Mouse (Mus musculus) ES-Bruce4 (cell line): Measurements from ENCODE around the gene Rpl31. TPM values are rescaled to one million over a fixed set of nuclear protein-coding genes. Genes with fewer than 3 reads are reported as not detected.

Experiments used
- H3K27ac ChIP-seq: 2 replicates; pipeline ENCODE4 v1.5.1; 2012; ENCODE audit warnings: low read length, inconsistent platforms; ENCODE audit not compliant: insufficient read depth
- H3K27me3 ChIP-seq: 2 replicates; pipeline ENCODE4 v1.6.1; 2012; ENCODE audit warnings: mild to moderate bottlenecking, low read length, inconsistent platforms; ENCODE audit not compliant: control insufficient read depth, poor library complexity, insufficient read depth, severe bottlenecking
- H3K36me3 ChIP-seq: 2 replicates; pipeline ENCODE4 v1.6.1; 2012; ENCODE audit warnings: inconsistent platforms, mild to moderate bottlenecking, low read length, moderate library complexity; ENCODE audit not compliant: control insufficient read depth, poor library complexity, insufficient read depth, severe bottlenecking
- H3K4me1 ChIP-seq: one replicate; pipeline ENCODE4 v1.8.1; 2011; ENCODE audit warnings: low read length; ENCODE audit not compliant: control insufficient read depth, insufficient read depth
- H3K4me3 ChIP-seq: 2 replicates; pipeline ENCODE4 v1.5.1; 2011; ENCODE audit warnings: low read depth, mild to moderate bottlenecking, low read length
- H3K9ac ChIP-seq: 2 replicates; pipeline ENCODE4 v1.6.1; 2012; ENCODE audit warnings: low read depth, mild to moderate bottlenecking, inconsistent platforms; ENCODE audit not compliant: poor library complexity, severe bottlenecking
- H3K9me3 ChIP-seq: replicated peaks from 2 replicates; pipeline ENCODE4 v1.6.1; 2012; ENCODE audit warnings: mild to moderate bottlenecking, low read length, inconsistent platforms; ENCODE audit not compliant: control insufficient read depth, poor library complexity, insufficient read depth, severe bottlenecking
- CTCF ChIP-seq: IDR thresholded peaks from one replicate; pipeline ENCODE4 v1.8.1; 2011; ENCODE audit warnings: low read depth, low read length
- EP300 ChIP-seq: IDR thresholded peaks from 2 replicates; pipeline ENCODE4 v1.6.1; 2011; ENCODE audit warnings: low read depth, low read length; ENCODE audit not compliant: insufficient read depth
- POLR2A ChIP-seq: IDR thresholded peaks from one replicate; pipeline ENCODE4 v1.8.1; 2011; ENCODE audit warnings: low read length; ENCODE audit not compliant: insufficient read depth
- polyA plus RNA-seq: library from polyadenylated mRNA; stranded (reverse); fragments of >200 nt; gene quantifications from 2 replicates; pipeline ENCODE4 v1.2.4, GENCODE M21; 2011; ENCODE audit warnings: low read depth; ENCODE audit not compliant: missing spikeins, insufficient read depth, insufficient read length

Gene Rpl31
- polyA plus RNA-seq, 1 experiment: 2,624 TPM

- H3K4me1 ChIP-seq: no peaks in the 10 kb centered on the region
- no peaks in the 10 kb centered on the region for H3K36me3 ChIP-seq
- no peaks in the 10 kb centered on the region for H3K27me3 ChIP-seq
- H3K4me3 ChIP-seq: no peak overlapping the region
- no peak overlapping the region for H3K27ac ChIP-seq
- no peaks in the 10 kb centered on the region for H3K9me3 ChIP-seq
- H3K9ac ChIP-seq: no peak overlapping the region
- no peak for TF ChIP-seq EP300
- no peak for TF ChIP-seq POLR2A
These were observed 20.5 kb downstream of the Rpl31 start for GRCm38 (mm10) chr1:39388163-39388562.

GRCm38 (mm10) chr1:39389338-39389737 lies 21.7 kb downstream of the Rpl31 start:
- no peaks in the 10 kb centered on the region for H3K9me3 ChIP-seq
- no peak for TF ChIP-seq EP300
- TF ChIP-seq POLR2A: no peak
- TF ChIP-seq CTCF: no peak
- H3K9ac ChIP-seq: no peak overlapping the region
- no peak overlapping the region for H3K27ac ChIP-seq
- H3K36me3 ChIP-seq: no peaks in the 10 kb centered on the region
- no peaks in the 10 kb centered on the region for H3K27me3 ChIP-seq
- no peaks in the 10 kb centered on the region for H3K4me1 ChIP-seq
- no peak overlapping the region for H3K4me3 ChIP-seq

DNA sequence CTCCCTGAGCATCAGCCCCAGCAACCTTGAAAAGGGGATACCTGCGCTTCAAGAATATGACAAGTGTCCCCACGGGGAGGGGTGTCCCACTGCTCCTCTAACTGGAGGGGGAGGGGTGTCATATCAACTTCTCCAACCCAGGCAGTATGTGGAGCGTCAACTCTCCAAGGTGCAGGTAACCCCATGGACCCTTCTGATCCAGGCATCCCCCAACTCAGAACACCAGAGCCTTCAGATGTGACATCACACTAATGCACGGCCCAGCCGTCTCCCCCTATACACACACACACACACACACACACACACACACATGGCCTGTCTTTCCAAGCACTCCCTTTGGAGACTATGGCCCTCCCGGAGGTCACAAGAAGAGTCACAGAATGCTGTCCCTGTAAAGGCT lies 24.0 kb downstream of the Rpl31 start:
- no peak overlapping the region for H3K9ac ChIP-seq
- H3K27me3 ChIP-seq: no peaks in the 10 kb centered on the region
- H3K4me3 ChIP-seq: no peak overlapping the region
- H3K4me1 ChIP-seq: no peaks in the 10 kb centered on the region
- H3K36me3 ChIP-seq: no peaks in the 10 kb centered on the region
- TF ChIP-seq CTCF (no peak), EP300 (no peak), POLR2A (no peak)
- H3K27ac ChIP-seq: no peak overlapping the region
- H3K9me3 ChIP-seq: no peaks in the 10 kb centered on the region

GRCm38 (mm10) chr1:39392189-39392588 lies 24.5 kb downstream of the Rpl31 start:
- Histone ChIP-seq H3K9ac (no peak overlapping the region), H3K9me3 (no peaks in the 10 kb centered on the region), H3K27me3 (no peaks in the 10 kb centered on the region), H3K36me3 (no peaks in the 10 kb centered on the region), H3K27ac (no peak overlapping the region), H3K4me3 (no peak overlapping the region), H3K4me1 (no peaks in the 10 kb centered on the region)
- TF ChIP-seq CTCF: peak; percentile 98
- TF ChIP-seq EP300: no peak

- Histone ChIP-seq H3K4me1 (no peaks in the 10 kb centered on the region), H3K9me3 (no peaks in the 10 kb centered on the region), H3K36me3 (no peaks in the 10 kb centered on the region), H3K27me3 (no peaks in the 10 kb centered on the region), H3K27ac (no peak overlapping the region), H3K9ac (no peak overlapping the region), H3K4me3 (no peak overlapping the region)
- TF ChIP-seq POLR2A: no peak
- no peak for TF ChIP-seq EP300
- TF ChIP-seq CTCF: no peak
These were observed 25.7 kb downstream of the Rpl31 start for GRCm38 (mm10) chr1:39393217-39393867.

GRCm38 (mm10) chr1:39394096-39394495 lies 26.5 kb downstream of the Rpl31 start:
- Histone ChIP-seq H3K9ac (no peak overlapping the region), H3K27ac (no peak overlapping the region), H3K27me3 (no peaks in the 10 kb centered on the region), H3K36me3 (no peaks in the 10 kb centered on the region), H3K4me3 (no peak overlapping the region), H3K9me3 (no peaks in the 10 kb centered on the region), H3K4me1 (no peaks in the 10 kb centered on the region)
- no peak for TF ChIP-seq EP300
- no peak for TF ChIP-seq CTCF
- TF ChIP-seq POLR2A: no peak
